Mouse (Mus musculus): ENCODE data around the gene Terb2.

DNA sequence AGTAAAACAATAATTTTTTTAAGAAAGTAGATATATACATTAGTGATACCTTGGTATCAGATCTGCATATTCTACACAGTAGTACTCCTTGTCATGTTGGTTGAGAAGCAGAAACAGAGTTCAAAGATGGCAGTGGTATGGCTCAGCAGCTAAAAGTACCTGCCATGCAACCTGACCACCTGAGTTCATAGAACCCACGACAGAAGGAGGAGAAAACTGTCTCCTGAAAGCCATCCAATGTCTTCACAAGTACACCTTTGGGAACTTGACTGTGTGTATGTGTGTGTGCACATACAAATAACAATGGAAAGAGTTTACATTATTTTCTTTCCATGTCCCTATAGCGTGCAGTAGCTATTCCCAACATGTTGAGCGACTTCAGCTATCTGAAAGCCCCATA lies 36.4 kb upstream of the Terb2 start:
- no peak for TF ChIP-seq CTCF (IDR thresholded peaks at IDR 0.05; ENCODE audit: borderline replicate concordance, control insufficient read depth, extremely low read depth, insufficient read depth, low read length, poor library complexity)
- no peak for TF ChIP-seq POLR2A (IDR thresholded peaks at IDR 0.05; ENCODE audit: control insufficient read depth, extremely low read depth, insufficient read depth, low read length, poor library complexity)
